Mouse (Mus musculus): ENCODE results near the gene Spag6. TPM values are rescaled to one million over a fixed set of nuclear protein-coding genes. Genes with fewer than 3 reads are reported as not detected.

Spag6 gene
- polyA plus RNA-seq (2011; ENCODE audit: insufficient read depth, insufficient read length, low read depth, missing spikeins) = not detected in 2 replicates

DNA sequence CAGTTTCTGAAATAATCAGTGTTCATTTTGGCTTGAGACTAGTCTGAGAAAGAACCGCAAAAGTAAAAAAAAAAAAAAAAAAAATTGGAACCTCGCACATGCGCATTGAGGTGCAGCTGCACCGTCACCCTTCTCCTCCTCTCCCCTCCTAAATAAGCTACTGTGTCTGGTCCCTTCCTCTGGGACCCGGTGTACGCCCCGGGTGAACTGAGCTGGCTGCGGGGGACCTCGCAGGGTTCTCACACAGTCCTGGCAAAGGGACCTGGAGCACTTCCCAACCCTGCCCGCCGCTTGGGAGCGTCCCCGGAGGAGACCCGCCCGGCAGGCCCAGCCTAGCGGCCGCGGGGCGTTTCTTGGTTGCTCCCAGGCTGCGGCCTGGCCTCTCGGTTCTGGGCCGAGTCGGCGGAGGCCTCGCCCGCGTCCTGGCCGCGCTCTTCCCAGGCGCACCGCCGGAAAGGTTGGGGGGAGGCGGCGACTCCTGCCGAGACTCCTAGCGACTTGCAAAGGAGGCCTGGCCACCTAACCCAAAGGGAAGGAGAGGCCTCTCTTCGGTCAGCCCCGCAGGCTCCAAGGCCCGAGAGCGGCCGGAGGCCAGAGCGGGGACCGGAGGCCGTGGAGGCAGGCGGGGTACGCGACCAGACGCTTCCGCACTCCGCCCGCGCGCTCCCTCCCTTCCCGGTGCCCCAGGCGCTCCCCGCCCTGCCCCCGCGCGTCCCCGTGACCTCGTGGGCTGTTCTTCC, at the start of gene Spag6:
Gene Spag6, plus strand, starts transcription at position 162 of the 740 bp plus-strand sequence.
- Histone ChIP-seq H3K4me1 (ENCODE audit: control insufficient read depth, insufficient read depth, low read length) (no peaks in the 10 kb centered on the region), H3K27me3 (ENCODE audit: control insufficient read depth, insufficient read depth, low read length, poor library complexity, severe bottlenecking) (peaks cover 39% of the 10 kb centered on the region), H3K9me3 (replicated peaks; ENCODE audit: control insufficient read depth, insufficient read depth, low read length, poor library complexity, severe bottlenecking) (peaks cover 8% of the 10 kb centered on the region), H3K27ac (ENCODE audit: insufficient read depth, low read length) (no peak within 1 kb of the TSS), H3K9ac (ENCODE audit: low read depth, poor library complexity, severe bottlenecking) (peak within 1 kb of the TSS; percentile 57; the same call in 1 of the 2 replicates), H3K36me3 (ENCODE audit: control insufficient read depth, insufficient read depth, low read length, poor library complexity, severe bottlenecking) (no peaks in the 10 kb centered on the region), H3K4me3 (ENCODE audit: low read depth, low read length) (peak within 1 kb of the TSS; percentile 71)
- TF ChIP-seq CTCF (IDR thresholded peaks at IDR 0.05; ENCODE audit: low read depth, low read length) = no peak
- no peak for TF ChIP-seq POLR2A (IDR thresholded peaks at IDR 0.05; ENCODE audit: insufficient read depth, low read length)
- TF ChIP-seq EP300 (IDR thresholded peaks at IDR 0.05; ENCODE audit: insufficient read depth, low read depth, low read length) = no peak

DNA sequence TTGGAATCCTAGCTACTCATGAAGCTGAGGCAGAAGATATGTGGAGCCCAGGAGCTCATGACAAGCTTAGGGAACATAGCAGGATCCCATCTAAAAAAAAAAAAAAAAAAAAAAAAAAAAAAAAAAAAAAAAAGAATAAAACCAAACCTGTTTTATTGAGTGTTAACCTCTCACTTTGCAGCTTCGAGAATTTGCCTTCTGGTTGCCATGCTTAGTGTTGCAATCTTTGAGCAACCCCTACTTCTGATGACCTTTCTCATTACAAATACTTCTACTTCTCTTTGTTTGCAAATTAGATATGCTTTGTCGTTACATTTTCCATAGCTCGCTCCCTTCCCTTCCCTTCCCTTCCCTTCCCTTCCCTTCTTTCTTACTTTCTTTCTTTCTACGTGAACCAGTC, 45.3 kb upstream of the Spag6 start:
- Histone ChIP-seq H3K27ac (ENCODE audit: insufficient read depth, low read length) (no peak overlapping the region), H3K4me1 (ENCODE audit: control insufficient read depth, insufficient read depth, low read length) (no peaks in the 10 kb centered on the region), H3K36me3 (ENCODE audit: control insufficient read depth, insufficient read depth, low read length, poor library complexity, severe bottlenecking) (no peaks in the 10 kb centered on the region), H3K27me3 (ENCODE audit: control insufficient read depth, insufficient read depth, low read length, poor library complexity, severe bottlenecking) (no peaks in the 10 kb centered on the region), H3K4me3 (ENCODE audit: low read depth, low read length) (no peak overlapping the region), H3K9ac (ENCODE audit: low read depth, poor library complexity, severe bottlenecking) (no peak overlapping the region), H3K9me3 (replicated peaks; ENCODE audit: control insufficient read depth, insufficient read depth, low read length, poor library complexity, severe bottlenecking) (no peaks in the 10 kb centered on the region)
- TF ChIP-seq POLR2A (IDR thresholded peaks at IDR 0.05; ENCODE audit: insufficient read depth, low read length) (no peak), EP300 (IDR thresholded peaks at IDR 0.05; ENCODE audit: insufficient read depth, low read depth, low read length) (no peak), CTCF (IDR thresholded peaks at IDR 0.05; ENCODE audit: low read depth, low read length) (no peak)

GRCm38 (mm10) chr2:18654821-18655220, 39.0 kb upstream of the Spag6 start:
- H3K4me3 ChIP-seq (ENCODE audit: low read depth, low read length) = no peak overlapping the region
- no peak overlapping the region for H3K9ac ChIP-seq (ENCODE audit: low read depth, poor library complexity, severe bottlenecking)
- no peaks in the 10 kb centered on the region for H3K9me3 ChIP-seq (replicated peaks; ENCODE audit: control insufficient read depth, insufficient read depth, low read length, poor library complexity, severe bottlenecking)
- H3K27ac ChIP-seq (ENCODE audit: insufficient read depth, low read length) = no peak overlapping the region
- TF ChIP-seq EP300 (IDR thresholded peaks at IDR 0.05; ENCODE audit: insufficient read depth, low read depth, low read length) = no peak
- no peak for TF ChIP-seq POLR2A (IDR thresholded peaks at IDR 0.05; ENCODE audit: insufficient read depth, low read length)
- TF ChIP-seq CTCF (IDR thresholded peaks at IDR 0.05; ENCODE audit: low read depth, low read length) = no peak
- H3K4me1 ChIP-seq (ENCODE audit: control insufficient read depth, insufficient read depth, low read length) = no peaks in the 10 kb centered on the region
- H3K36me3 ChIP-seq (ENCODE audit: control insufficient read depth, insufficient read depth, low read length, poor library complexity, severe bottlenecking) = no peaks in the 10 kb centered on the region
- H3K27me3 ChIP-seq (ENCODE audit: control insufficient read depth, insufficient read depth, low read length, poor library complexity, severe bottlenecking) = no peaks in the 10 kb centered on the region

GRCm38 (mm10) chr2:18664003-18664402, 29.8 kb upstream of the Spag6 start:
- no peaks in the 10 kb centered on the region for H3K27me3 ChIP-seq (ENCODE audit: control insufficient read depth, insufficient read depth, low read length, poor library complexity, severe bottlenecking)
- no peak overlapping the region for H3K9ac ChIP-seq (ENCODE audit: low read depth, poor library complexity, severe bottlenecking)
- H3K9me3 ChIP-seq (replicated peaks; ENCODE audit: control insufficient read depth, insufficient read depth, low read length, poor library complexity, severe bottlenecking) = no peaks in the 10 kb centered on the region
- no peak overlapping the region for H3K27ac ChIP-seq (ENCODE audit: insufficient read depth, low read length)
- H3K36me3 ChIP-seq (ENCODE audit: control insufficient read depth, insufficient read depth, low read length, poor library complexity, severe bottlenecking) = no peaks in the 10 kb centered on the region
- H3K4me3 ChIP-seq (ENCODE audit: low read depth, low read length) = no peak overlapping the region
- no peaks in the 10 kb centered on the region for H3K4me1 ChIP-seq (ENCODE audit: control insufficient read depth, insufficient read depth, low read length)
- no peak for TF ChIP-seq EP300 (IDR thresholded peaks at IDR 0.05; ENCODE audit: insufficient read depth, low read depth, low read length)
- TF ChIP-seq CTCF (IDR thresholded peaks at IDR 0.05; ENCODE audit: low read depth, low read length) = no peak
- no peak for TF ChIP-seq POLR2A (IDR thresholded peaks at IDR 0.05; ENCODE audit: insufficient read depth, low read length)

GRCm38 (mm10) chr2:18671041-18671440, 22.8 kb upstream of the Spag6 start:
- Histone ChIP-seq H3K36me3 (ENCODE audit: control insufficient read depth, insufficient read depth, low read length, poor library complexity, severe bottlenecking) (no peaks in the 10 kb centered on the region), H3K4me1 (ENCODE audit: control insufficient read depth, insufficient read depth, low read length) (no peaks in the 10 kb centered on the region), H3K4me3 (ENCODE audit: low read depth, low read length) (no peak overlapping the region), H3K9ac (ENCODE audit: low read depth, poor library complexity, severe bottlenecking) (no peak overlapping the region), H3K27me3 (ENCODE audit: control insufficient read depth, insufficient read depth, low read length, poor library complexity, severe bottlenecking) (peaks cover 13% of the 10 kb centered on the region), H3K9me3 (replicated peaks; ENCODE audit: control insufficient read depth, insufficient read depth, low read length, poor library complexity, severe bottlenecking) (no peaks in the 10 kb centered on the region), H3K27ac (ENCODE audit: insufficient read depth, low read length) (no peak overlapping the region)
- no peak for TF ChIP-seq EP300 (IDR thresholded peaks at IDR 0.05; ENCODE audit: insufficient read depth, low read depth, low read length)
- no peak for TF ChIP-seq CTCF (IDR thresholded peaks at IDR 0.05; ENCODE audit: low read depth, low read length)
- TF ChIP-seq POLR2A (IDR thresholded peaks at IDR 0.05; ENCODE audit: insufficient read depth, low read length) = no peak

DNA sequence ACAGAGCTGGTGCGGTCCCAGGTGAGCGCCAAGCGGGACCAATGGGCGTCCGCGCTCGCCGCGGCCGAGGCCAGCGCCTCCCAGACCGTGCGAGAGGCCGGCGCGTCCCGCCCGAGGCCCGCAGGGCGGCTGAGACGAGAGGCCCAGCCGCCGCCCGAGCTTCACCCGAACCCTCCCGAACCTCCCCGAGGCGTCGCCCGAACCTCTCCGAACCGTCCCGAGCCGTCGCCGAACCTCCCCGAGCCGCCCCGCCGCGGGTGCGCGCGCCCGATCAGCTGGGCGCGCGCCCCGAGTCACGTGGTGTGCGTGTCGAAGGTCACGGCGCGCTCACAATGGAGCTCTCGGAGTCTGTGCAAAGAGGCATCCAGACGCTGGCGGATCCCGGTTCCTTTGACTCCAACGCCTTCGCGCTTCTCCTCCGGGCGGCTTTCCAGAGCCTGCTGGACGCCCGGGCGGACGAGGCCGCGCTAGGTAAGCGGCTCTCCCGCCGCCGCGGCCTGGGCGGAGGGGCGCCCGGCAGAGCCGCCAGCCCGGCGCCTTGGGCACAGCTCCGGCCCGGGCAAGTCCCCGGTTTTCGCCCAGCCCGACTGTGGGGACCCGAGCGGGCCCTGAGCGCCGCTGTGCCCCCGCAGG, 21.6 kb upstream of the Spag6 start, which contains the start of gene Commd3:
Gene Commd3, plus strand, starts transcription at position 252 of the 633 bp plus-strand sequence.
- Histone ChIP-seq H3K27me3 (ENCODE audit: control insufficient read depth, insufficient read depth, low read length, poor library complexity, severe bottlenecking) (peaks cover 16% of the 10 kb centered on the region), H3K4me3 (ENCODE audit: low read depth, low read length) (peak within 1 kb of the TSS; percentile 83), H3K9ac (ENCODE audit: low read depth, poor library complexity, severe bottlenecking) (peak within 1 kb of the TSS; percentile 82), H3K4me1 (ENCODE audit: control insufficient read depth, insufficient read depth, low read length) (no peaks in the 10 kb centered on the region), H3K9me3 (replicated peaks; ENCODE audit: control insufficient read depth, insufficient read depth, low read length, poor library complexity, severe bottlenecking) (no peaks in the 10 kb centered on the region), H3K27ac (ENCODE audit: insufficient read depth, low read length) (no peak within 1 kb of the TSS), H3K36me3 (ENCODE audit: control insufficient read depth, insufficient read depth, low read length, poor library complexity, severe bottlenecking) (no peaks in the 10 kb centered on the region)
- TF ChIP-seq EP300 (IDR thresholded peaks at IDR 0.05; ENCODE audit: insufficient read depth, low read depth, low read length) (0 out of 2 replicates have a peak, but pooled peaks have one; percentile 10), CTCF (IDR thresholded peaks at IDR 0.05; ENCODE audit: low read depth, low read length) (no peak)

Measured in ES-Bruce4 (cell line).